ENCODE assay signal across 24 mouse cellular contexts in the genomic region with DNA sequence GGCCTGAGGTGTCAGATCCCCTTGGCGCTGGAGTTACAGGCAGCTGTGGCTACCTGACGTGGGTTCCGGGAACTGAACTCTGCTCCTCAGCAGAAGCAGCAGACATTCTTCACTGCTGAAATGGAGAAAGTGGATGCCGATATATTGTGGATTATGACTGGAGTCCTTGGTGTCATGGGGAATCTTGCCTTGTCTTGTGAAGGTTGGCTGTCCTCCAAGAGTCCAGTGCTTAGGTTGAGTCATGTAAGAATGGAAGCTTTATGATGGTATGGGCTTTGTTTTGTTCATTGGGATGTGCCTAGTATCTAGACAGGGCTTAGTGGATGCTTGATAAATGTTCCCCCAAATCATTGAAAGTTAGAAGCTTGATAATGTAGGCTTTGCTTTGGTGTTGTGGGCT.
DNase-seq lines count a peak whose midpoint lies in the region; ATAC-seq and TF ChIP-seq lines count a peak whose summit lies in the region.
"Had no signal": no experiment of that assay in that cellular context is flagged by ENCODE, and none has a peak within 500 bp of the region (broad histone marks: within the 10 kb centered on the region; RNA-seq: fewer than 3 reads in every experiment).

No protein-coding gene starts in this region.

- H3K4me1 ChIP-seq in lung, embryonic 14.5 days (ENCODE audit: insufficient read depth) = peaks cover 30% of the 10 kb centered on the region

- H3K27ac ChIP-seq in lung, embryonic 14.5 days (ENCODE audit: low read depth) = no peak overlapping the region
- H3K27ac ChIP-seq: embryonic facial prominence, embryonic 10.5 days; embryonic facial prominence, embryonic 12.5 days; forebrain, embryonic 10.5 days; forebrain, embryonic 12.5 days had no signal

- peak; percentile 32 for DNase-seq in lung, embryonic 14.5 days
- no peak for DNase-seq in lung, postnatal 4 days
- peak; percentile 43 for DNase-seq in MN1 (ENCODE audit: low spot score)
- DNase-seq in adipocyte (ENCODE audit: low spot score) = peak; percentile 24
- no peak for DNase-seq in cerebellum, adult 11-12 months
- no peak for DNase-seq in gastrocnemius, postnatal 25 days
- DNase-seq in retina, postnatal 1 day = no peak
- DNase-seq: adrenal gland, adult 8-10 months; adrenal gland, postnatal 14 days; adrenal gland, postnatal 36 days; B cell, adult 2 months; cerebellum, adult 18-20 months; cerebellum, adult 8-10 months; cerebellum, adult 9-11 months; cerebellum, postnatal 14 days; cerebellum, postnatal 36 days had no signal

- H3K4me3 ChIP-seq in lung, embryonic 14.5 days (ENCODE audit: low read depth, low read length) = no peak overlapping the region
- no peak overlapping the region for H3K4me3 ChIP-seq in myocyte
- H3K4me3 ChIP-seq: embryonic facial prominence, embryonic 10.5 days; embryonic facial prominence, embryonic 12.5 days; erythroblast, embryonic 14.5 days; forebrain, embryonic 10.5 days; forebrain, embryonic 12.5 days had no signal

- no peaks in the 10 kb centered on the region for H3K36me3 ChIP-seq in lung, embryonic 14.5 days (ENCODE audit: insufficient read depth)
- no peaks in the 10 kb centered on the region for H3K36me3 ChIP-seq in myocyte (ENCODE audit: control insufficient read depth, insufficient read depth)
- H3K36me3 ChIP-seq: embryonic facial prominence, embryonic 10.5 days; embryonic facial prominence, embryonic 12.5 days; forebrain, embryonic 10.5 days; forebrain, embryonic 12.5 days had no signal

- ATAC-seq in lung, embryonic 14.5 days (ENCODE audit: insufficient read depth) = no peak
- ATAC-seq: forebrain, embryonic 14.5 days; forebrain, embryonic 16.5 days had no signal

- no peak for TF ChIP-seq CTCF in lung, embryonic 14.5 days (IDR thresholded peaks at IDR 0.05; ENCODE audit: low read depth)

- no peak overlapping the region for H3K4me2 ChIP-seq in lung, embryonic 14.5 days
- H3K4me2 ChIP-seq in myocyte (ENCODE audit: low read depth) = peak overlapping the region; percentile 19
- H3K4me2 ChIP-seq: embryonic facial prominence, embryonic 12.5 days; forebrain, embryonic 12.5 days had no signal

- TF ChIP-seq POLR2A in myocyte (IDR thresholded peaks at IDR 0.05; ENCODE audit: insufficient read length, low read depth) = no peak

- no peaks in the 10 kb centered on the region for H3K79me2 ChIP-seq in myocyte (ENCODE audit: control insufficient read depth, insufficient read depth)

- H3ac ChIP-seq in myocyte (ENCODE audit: control insufficient read depth, insufficient read length) = no peak overlapping the region

- H3K27me3 ChIP-seq in lung, embryonic 14.5 days (ENCODE audit: insufficient read depth, low read length) = no peaks in the 10 kb centered on the region
- H3K27me3 ChIP-seq in myocyte (ENCODE audit: control insufficient read depth, insufficient read depth, insufficient read length) = no peaks in the 10 kb centered on the region
- H3K27me3 ChIP-seq: embryonic facial prominence, embryonic 12.5 days; forebrain, embryonic 12.5 days had no signal

- 79% methylated on average over 4 of the region's 4 CpGs for WGBS in lung, embryonic 14.5 days

- H3K9ac ChIP-seq in lung, embryonic 14.5 days = no peak overlapping the region
- H3K9ac ChIP-seq: embryonic facial prominence, embryonic 12.5 days; forebrain, embryonic 12.5 days had no signal

- no peaks in the 10 kb centered on the region for H3K9me3 ChIP-seq in lung, embryonic 14.5 days (ENCODE audit: low read depth, low read length)
- H3K9me3 ChIP-seq: embryonic facial prominence, embryonic 10.5 days; embryonic facial prominence, embryonic 12.5 days; forebrain, embryonic 10.5 days; forebrain, embryonic 12.5 days had no signal

TF ChIP-seq in myocyte, 11 proteins besides CTCF, POLR2A, EP300 and RAD21:
- no peak for TF ChIP-seq TCF3 (IDR thresholded peaks at IDR 0.05; ENCODE audit: insufficient read length, low read depth)
- no peak for TF ChIP-seq TCF12 (IDR thresholded peaks at IDR 0.05; ENCODE audit: insufficient read depth, poor library complexity, severe bottlenecking)
- TF ChIP-seq CEBPB (IDR thresholded peaks at IDR 0.05; ENCODE audit: insufficient read depth, poor library complexity, severe bottlenecking) = no peak
- no peak for TF ChIP-seq MYOG (IDR thresholded peaks at IDR 0.05; ENCODE audit: control insufficient read depth in 1 of 3, insufficient read depth in 1 of 3, insufficient read length in 2 of 3, low read depth in 2 of 3)
- TF ChIP-seq REST (IDR thresholded peaks at IDR 0.05; ENCODE audit: insufficient read depth, insufficient read length) = no peak
- TF ChIP-seq MAX (IDR thresholded peaks at IDR 0.05; ENCODE audit: low read depth) = no peak
- TF ChIP-seq E2F4 (IDR thresholded peaks at IDR 0.05; ENCODE audit: insufficient read depth) = no peak
- TF ChIP-seq USF1 (IDR thresholded peaks at IDR 0.05; ENCODE audit: low read depth) = no peak
- no peak for TF ChIP-seq SRF (IDR thresholded peaks at IDR 0.05; ENCODE audit: control insufficient read depth, insufficient read length, low read depth)
- TF ChIP-seq POLR2AphosphoS2 (IDR thresholded peaks at IDR 0.05; ENCODE audit: insufficient read length, low read depth) = no peak
- TF ChIP-seq MYOD1 (IDR thresholded peaks at IDR 0.05; ENCODE audit: control insufficient read depth in 1 of 3, insufficient read length in 2 of 3, low read depth in 2 of 3) = no peak

Comparison
In these comparisons a context has a peak if more than half of its experiments do, and no peak if none do; other contexts are left out.
1. DNase-seq: peak in lung, embryonic 14.5 days (single experiment), MN1 (single experiment) and adipocyte (single experiment); none in lung, postnatal 4 days (0 of 2), cerebellum, adult 11-12 months (single experiment), gastrocnemius, postnatal 25 days (single experiment) and retina, postnatal 1 day (single experiment).